In genomic region chr4:89395336-89395735, GRCm38 (mm10) we compare ENCODE assay signal across 26 mouse cellular contexts.
"Had no signal": no experiment of that assay in that cellular context is flagged by ENCODE, and none has a peak within 500 bp of the region (broad histone marks: within the 10 kb centered on the region; RNA-seq: fewer than 3 reads in every experiment).

No protein-coding gene starts in this region.

- H3K9me3 ChIP-seq: heart, embryonic 10.5 days; heart, embryonic 12.5 days; hindbrain, embryonic 13.5 days; hindbrain, embryonic 15.5 days; kidney, embryonic 15.5 days; limb, embryonic 13.5 days; limb, embryonic 15.5 days; liver, embryonic 12.5 days had no signal

- H3K4me3 ChIP-seq: gastrocnemius, adult 2 months; heart, embryonic 10.5 days; heart, embryonic 12.5 days; hindbrain, embryonic 13.5 days; hindbrain, embryonic 15.5 days; kidney, embryonic 15.5 days; limb, embryonic 13.5 days; limb, embryonic 15.5 days; liver, embryonic 12.5 days had no signal

- H3K27ac ChIP-seq: gastrocnemius, adult 2 months; heart, embryonic 10.5 days; hindbrain, embryonic 13.5 days; hindbrain, embryonic 15.5 days; hindbrain, postnatal 0 days; kidney, embryonic 15.5 days; kidney, postnatal 0 days; limb, embryonic 13.5 days; limb, embryonic 15.5 days; liver, embryonic 12.5 days; liver, embryonic 14.5 days had no signal

- ATAC-seq: hindbrain, postnatal 0 days; intestine, embryonic 16.5 days; liver, embryonic 12.5 days had no signal

- H3K4me2 ChIP-seq: heart, embryonic 12.5 days; hindbrain, embryonic 13.5 days; hindbrain, embryonic 15.5 days; kidney, embryonic 15.5 days; limb, embryonic 13.5 days; limb, embryonic 15.5 days; liver, embryonic 12.5 days had no signal

- DNase-seq: gastrocnemius, adult 2 months; gastrocnemius, postnatal 10 days; gastrocnemius, postnatal 25 days; heart, adult 18-20 months; heart, postnatal 10 days; heart, postnatal 36 days; kidney, adult 11 months; kidney, adult 2 months; kidney, adult 9 months; kidney, postnatal 14 days; kidney, postnatal 36 days; layer of hippocampus, adult 9-11 months; layer of hippocampus, postnatal 36 days; left cerebral cortex, postnatal 4 days had no signal

- H3K27me3 ChIP-seq: heart, embryonic 12.5 days; hindbrain, embryonic 13.5 days; hindbrain, embryonic 15.5 days; kidney, embryonic 15.5 days; limb, embryonic 13.5 days; limb, embryonic 15.5 days; liver, embryonic 12.5 days had no signal

- H3K36me3 ChIP-seq: heart, embryonic 10.5 days; heart, embryonic 12.5 days; hindbrain, embryonic 13.5 days; hindbrain, embryonic 15.5 days; kidney, embryonic 15.5 days; limb, embryonic 13.5 days; limb, embryonic 15.5 days; liver, embryonic 12.5 days had no signal

- H3K9ac ChIP-seq: heart, embryonic 12.5 days; hindbrain, embryonic 13.5 days; hindbrain, embryonic 15.5 days; kidney, embryonic 15.5 days; limb, embryonic 13.5 days; limb, embryonic 15.5 days; liver, embryonic 12.5 days; liver, embryonic 14.5 days had no signal

- H3K4me1 ChIP-seq: heart, embryonic 10.5 days; heart, embryonic 12.5 days; hindbrain, embryonic 13.5 days; hindbrain, embryonic 15.5 days; kidney, embryonic 15.5 days; limb, embryonic 15.5 days; liver, embryonic 12.5 days had no signal
